Mouse (Mus musculus) cerebellum, adult 2 months (tissue): Measurements from ENCODE around the gene Fbxo21.

Source experiments
- CTCF ChIP-seq: fragments of 200-500 bp; IDR thresholded peaks from 2 replicates; pipeline ENCODE4 v1.5.1; 2011; ENCODE audit warnings: low read depth, mild to moderate bottlenecking, control low read depth, low read length, moderate library complexity, borderline replicate concordance; ENCODE audit not compliant: insufficient read depth
- POLR2A ChIP-seq: fragments of 200-500 bp; IDR thresholded peaks from 2 replicates; pipeline ENCODE4 v1.6.1; 2011; ENCODE audit warnings: low read length, control low read depth, borderline replicate concordance; ENCODE audit not compliant: insufficient read depth

GRCm38 (mm10) chr5:118048928-118049327 lies 72.4 kb downstream of the Fbxo21 start:
- TF ChIP-seq CTCF (no peak), POLR2A (no peak)
